Mouse (Mus musculus): ENCODE results near the gene Ifnl3.

The Ifnl3 gene

GRCm38 (mm10) chr7:28544051-28544601, 21.5 kb downstream of the Ifnl3 start:
- in situ Hi-C loops (cut with MboI; ENCODE audit: low pct_unique_long_range_greater_than_20kb in 1 of 2, low sequenced_read_pairs in 2 of 2, unreplicated experiment in 1 of 2) = no loop called here

GRCm38 (mm10) chr7:28545048-28545890, 22.6 kb downstream of the Ifnl3 start:
- in situ Hi-C loops (cut with MboI; ENCODE audit: low pct_unique_long_range_greater_than_20kb in 1 of 2, low sequenced_read_pairs in 2 of 2, unreplicated experiment in 1 of 2) = no loop called here

GRCm38 (mm10) chr7:28545891-28546210, 23.2 kb downstream of the Ifnl3 start:
- in situ Hi-C loops (cut with MboI; ENCODE audit: low pct_unique_long_range_greater_than_20kb in 1 of 2, low sequenced_read_pairs in 2 of 2, unreplicated experiment in 1 of 2) = no loop called here

GRCm38 (mm10) chr7:28546649-28547048, 24.0 kb downstream of the Ifnl3 start:
- in situ Hi-C loops (cut with MboI; ENCODE audit: low pct_unique_long_range_greater_than_20kb in 1 of 2, low sequenced_read_pairs in 2 of 2, unreplicated experiment in 1 of 2) = no loop called here

- in situ Hi-C loops (cut with MboI; ENCODE audit: low pct_unique_long_range_greater_than_20kb in 1 of 2, low sequenced_read_pairs in 2 of 2, unreplicated experiment in 1 of 2) = no loop called here
Observed at GRCm38 (mm10) chr7:28547154-28547553, 24.5 kb downstream of the Ifnl3 start, which contains the start of gene Nccrp1. TSS of gene Nccrp1 (minus strand) at chr7:28547254.

GRCm38 (mm10) chr7:28547628-28548027, 25.0 kb downstream of the Ifnl3 start:
- in situ Hi-C loops (cut with MboI; ENCODE audit: low pct_unique_long_range_greater_than_20kb in 1 of 2, low sequenced_read_pairs in 2 of 2, unreplicated experiment in 1 of 2) = no loop called here

GRCm38 (mm10) chr7:28553076-28553475, 30.4 kb downstream of the Ifnl3 start:
- in situ Hi-C loops (cut with MboI; ENCODE audit: low pct_unique_long_range_greater_than_20kb in 1 of 2, low sequenced_read_pairs in 2 of 2, unreplicated experiment in 1 of 2) = no loop called here

- in situ Hi-C loops (cut with MboI; ENCODE audit: low pct_unique_long_range_greater_than_20kb in 1 of 2, low sequenced_read_pairs in 2 of 2, unreplicated experiment in 1 of 2) = no loop called here
Observed at GRCm38 (mm10) chr7:28555939-28556535, 33.4 kb downstream of the Ifnl3 start.

- in situ Hi-C loops (cut with MboI; ENCODE audit: low pct_unique_long_range_greater_than_20kb in 1 of 2, low sequenced_read_pairs in 2 of 2, unreplicated experiment in 1 of 2) = no loop called here
Observed at GRCm38 (mm10) chr7:28557069-28557468, 34.4 kb downstream of the Ifnl3 start.

- in situ Hi-C loops (cut with MboI; ENCODE audit: low pct_unique_long_range_greater_than_20kb in 1 of 2, low sequenced_read_pairs in 2 of 2, unreplicated experiment in 1 of 2) = no loop called here
Observed at GRCm38 (mm10) chr7:28557708-28558107, 35.1 kb downstream of the Ifnl3 start.

GRCm38 (mm10) chr7:28558486-28558885, 35.9 kb downstream of the Ifnl3 start:
- in situ Hi-C loops (cut with MboI; ENCODE audit: low pct_unique_long_range_greater_than_20kb in 1 of 2, low sequenced_read_pairs in 2 of 2, unreplicated experiment in 1 of 2) = no loop called here

- in situ Hi-C loops (cut with MboI; ENCODE audit: low pct_unique_long_range_greater_than_20kb in 1 of 2, low sequenced_read_pairs in 2 of 2, unreplicated experiment in 1 of 2) = no loop called here
Observed at GRCm38 (mm10) chr7:28560856-28561255, 38.2 kb downstream of the Ifnl3 start.

- in situ Hi-C loops (cut with MboI; ENCODE audit: low pct_unique_long_range_greater_than_20kb in 1 of 2, low sequenced_read_pairs in 2 of 2, unreplicated experiment in 1 of 2) = no loop called here
Observed at GRCm38 (mm10) chr7:28561967-28562366, 39.3 kb downstream of the Ifnl3 start.

- in situ Hi-C loops (cut with MboI; ENCODE audit: low pct_unique_long_range_greater_than_20kb in 1 of 2, low sequenced_read_pairs in 2 of 2, unreplicated experiment in 1 of 2) = no loop called here
Observed at GRCm38 (mm10) chr7:28562371-28562770, 39.7 kb downstream of the Ifnl3 start.

- in situ Hi-C loops (cut with MboI; ENCODE audit: low pct_unique_long_range_greater_than_20kb in 1 of 2, low sequenced_read_pairs in 2 of 2, unreplicated experiment in 1 of 2) = no loop called here
Observed at GRCm38 (mm10) chr7:28562951-28563350, 40.3 kb downstream of the Ifnl3 start.

- in situ Hi-C loops (cut with MboI; ENCODE audit: low pct_unique_long_range_greater_than_20kb in 1 of 2, low sequenced_read_pairs in 2 of 2, unreplicated experiment in 1 of 2) = no loop called here
Observed at GRCm38 (mm10) chr7:28565407-28565806, 42.8 kb downstream of the Ifnl3 start.

- in situ Hi-C loops (cut with MboI; ENCODE audit: low pct_unique_long_range_greater_than_20kb in 1 of 2, low sequenced_read_pairs in 2 of 2, unreplicated experiment in 1 of 2) = no loop called here
Observed at GRCm38 (mm10) chr7:28567539-28567938, 44.9 kb downstream of the Ifnl3 start.

GRCm38 (mm10) chr7:28568253-28568652, 45.6 kb downstream of the Ifnl3 start:
- in situ Hi-C loops (cut with MboI; ENCODE audit: low pct_unique_long_range_greater_than_20kb in 1 of 2, low sequenced_read_pairs in 2 of 2, unreplicated experiment in 1 of 2) = no loop called here

- in situ Hi-C loops (cut with MboI; ENCODE audit: low pct_unique_long_range_greater_than_20kb in 1 of 2, low sequenced_read_pairs in 2 of 2, unreplicated experiment in 1 of 2) = no loop called here
Observed at GRCm38 (mm10) chr7:28570291-28570981, 47.8 kb downstream of the Ifnl3 start.
